Mouse (Mus musculus) cerebellum, adult 2 months (tissue): ENCODE data around the gene St6galnac5.

Experiments
- CTCF ChIP-seq: fragments of 200-500 bp; IDR thresholded peaks from 2 replicates; pipeline ENCODE4 v1.5.1; 2011; ENCODE audit warnings: low read depth, mild to moderate bottlenecking, control low read depth, low read length, moderate library complexity, borderline replicate concordance; ENCODE audit not compliant: insufficient read depth
- POLR2A ChIP-seq: fragments of 200-500 bp; IDR thresholded peaks from 2 replicates; pipeline ENCODE4 v1.6.1; 2011; ENCODE audit warnings: low read length, control low read depth, borderline replicate concordance; ENCODE audit not compliant: insufficient read depth

- TF ChIP-seq POLR2A (no peak), CTCF (no peak)
Measured at GRCm38 (mm10) chr3:153016355-153016754, 34.3 kb upstream of the St6galnac5 start.
